Mouse (Mus musculus) frontal cortex, postnatal 10 days (tissue): ENCODE measurements at regions not wholly inside any gene's neighbourhood (a gene's known extent, or its start where the extent isn't known, plus 50 kb on each side); places are given as distances from the start of the nearest gene placed in this dataset.
A peak's percentile ranks its signal among the peaks of the same experiment; 100 is the strongest.

Source experiments
- DNase-seq, 2 experiments: peaks; one replicate each; pipeline ENCODE4 v3.0.0; 2022; ENCODE audit warnings: low spot score in 2 of 2, mixed read lengths in 1 of 2

GRCm38 (mm10) chr9:32906233-32906872, 270.3 kb downstream of the Ets1 start:
- no peak for DNase-seq

GRCm38 (mm10) chr9:32910641-32911040, 274.6 kb downstream of the Ets1 start:
- no peak for DNase-seq

GRCm38 (mm10) chr9:32915633-32916032, 279.6 kb downstream of the Ets1 start:
- no peak for DNase-seq

GRCm38 (mm10) chr9:32916731-32917130, 280.7 kb downstream of the Ets1 start:
- no peak for DNase-seq

GRCm38 (mm10) chr9:32923925-32924324, 287.9 kb downstream of the Ets1 start:
- DNase-seq = no peak

GRCm38 (mm10) chr9:32924333-32924886, 288.4 kb downstream of the Ets1 start:
- no peak for DNase-seq

- no peak for DNase-seq
Observed at GRCm38 (mm10) chr9:32925036-32925435, 289.0 kb downstream of the Ets1 start.

- DNase-seq = no peak
Observed at GRCm38 (mm10) chr9:32925720-32926595, 289.9 kb downstream of the Ets1 start.

GRCm38 (mm10) chr9:32927656-32928055, 291.6 kb downstream of the Ets1 start:
- DNase-seq = no peak

GRCm38 (mm10) chr9:32928289-32929000, 292.4 kb downstream of the Ets1 start:
- no peak for DNase-seq

GRCm38 (mm10) chr9:32929331-32929730, 293.3 kb downstream of the Ets1 start:
- no peak for DNase-seq

- DNase-seq = no peak
Observed at GRCm38 (mm10) chr9:32929826-32930225, 293.8 kb downstream of the Ets1 start.

GRCm38 (mm10) chr9:32931266-32932005, 295.4 kb downstream of the Ets1 start:
- no peak for DNase-seq

- no peak for DNase-seq
Observed at GRCm38 (mm10) chr9:32933237-32934071, 297.4 kb downstream of the Ets1 start.

- DNase-seq = no peak
Observed at GRCm38 (mm10) chr9:32934436-32934835, 298.4 kb downstream of the Ets1 start.

- no peak for DNase-seq
Observed at GRCm38 (mm10) chr9:32936462-32936861, 300.4 kb downstream of the Ets1 start.

- DNase-seq = no peak
Observed at GRCm38 (mm10) chr9:32937391-32937790, 301.4 kb downstream of the Ets1 start.

GRCm38 (mm10) chr9:32938857-32939256, 302.8 kb downstream of the Ets1 start:
- DNase-seq = no peak

- DNase-seq = no peak
Observed at GRCm38 (mm10) chr9:32939626-32940025, 303.6 kb downstream of the Ets1 start.

- peak; percentile 24 to 82 for DNase-seq
Observed at GRCm38 (mm10) chr9:32940111-32940813, 304.2 kb downstream of the Ets1 start.
